Mouse (Mus musculus): ENCODE results near the gene Abcb10. TPM values are rescaled to one million over a fixed set of nuclear protein-coding genes. Genes with fewer than 3 reads are reported as not detected.

The Abcb10 gene
- polyA plus RNA-seq, 1 experiment: 22.0 TPM

DNA sequence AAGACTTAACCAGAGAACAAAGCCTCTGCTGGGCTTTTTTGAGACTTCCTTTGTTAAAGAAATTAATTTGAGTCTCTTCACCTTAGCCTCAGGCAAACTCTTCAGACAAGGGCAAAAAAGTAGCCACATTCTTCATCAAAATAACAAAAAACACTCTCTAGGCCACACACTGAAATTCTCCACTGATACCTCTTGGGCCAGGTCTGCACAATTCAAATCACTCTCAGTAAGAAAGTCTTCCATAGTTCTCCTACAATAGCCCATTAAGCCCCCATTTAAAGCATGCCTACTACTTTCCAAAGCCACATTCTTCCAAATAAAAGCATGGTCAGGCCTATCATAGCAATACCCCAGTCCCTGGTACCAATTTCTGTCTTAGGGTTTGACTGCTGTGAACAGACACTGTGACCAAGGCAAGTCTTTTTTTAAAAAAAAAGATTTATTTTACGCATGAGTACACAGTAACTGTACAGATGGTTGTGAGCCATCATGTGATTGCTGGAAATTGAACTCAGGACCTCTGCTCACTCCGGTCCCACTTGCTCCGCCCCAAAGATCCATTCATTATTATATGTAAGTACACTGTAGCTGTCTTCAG, 29.2 kb upstream of the Abcb10 start:
- Histone ChIP-seq H3K27ac (ENCODE audit: insufficient read depth, low read length) (no peak overlapping the region), H3K27me3 (ENCODE audit: control insufficient read depth, insufficient read depth, low read length) (no peaks in the 10 kb centered on the region), H3K4me3 (replicated peaks; ENCODE audit: insufficient read depth, low read depth, low read length) (no peak overlapping the region), H3K4me1 (ENCODE audit: control insufficient read depth, insufficient read depth, low read length) (no peaks in the 10 kb centered on the region; the same call in none of the 2 replicates)
- no peak for TF ChIP-seq POLR2A (IDR thresholded peaks at IDR 0.05; ENCODE audit: borderline replicate concordance, insufficient read depth, low read length)
- TF ChIP-seq CTCF (IDR thresholded peaks at IDR 0.05; ENCODE audit: borderline replicate concordance, insufficient read depth, low read depth, low read length): no peak
- WGBS: 95% methylated on average over 3 of the region's 3 CpGs
- no peak for DNase-seq

DNA sequence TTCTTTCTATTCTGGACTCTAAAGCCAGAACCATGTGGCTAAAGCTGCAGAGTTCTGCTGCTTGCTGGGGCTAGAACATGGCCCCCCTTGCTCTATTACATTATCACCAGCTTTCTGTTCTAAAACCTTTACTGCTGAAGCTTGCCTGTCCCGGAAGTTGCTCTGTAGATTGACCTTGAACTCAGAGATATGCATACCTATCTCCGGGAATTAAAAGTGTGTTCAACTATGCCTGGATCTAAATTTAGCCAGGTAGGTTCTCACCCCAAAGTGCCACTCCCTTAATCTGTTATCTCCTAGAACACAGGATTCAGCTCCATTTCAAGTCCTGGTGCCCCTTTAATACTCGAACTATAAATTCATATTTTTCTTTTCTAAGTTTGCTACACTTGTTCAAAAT, 28.7 kb upstream of the Abcb10 start:
- TF ChIP-seq CTCF (IDR thresholded peaks at IDR 0.05; ENCODE audit: borderline replicate concordance, insufficient read depth, low read depth, low read length): no peak
- Histone ChIP-seq H3K4me3 (replicated peaks; ENCODE audit: insufficient read depth, low read depth, low read length) (no peak overlapping the region), H3K4me1 (ENCODE audit: control insufficient read depth, insufficient read depth, low read length) (no peaks in the 10 kb centered on the region; the same call in none of the 2 replicates), H3K27ac (ENCODE audit: insufficient read depth, low read length) (no peak overlapping the region), H3K27me3 (ENCODE audit: control insufficient read depth, insufficient read depth, low read length) (no peaks in the 10 kb centered on the region)
- 86% methylated on average over 3 of the region's 3 CpGs for WGBS
- no peak for DNase-seq

DNA sequence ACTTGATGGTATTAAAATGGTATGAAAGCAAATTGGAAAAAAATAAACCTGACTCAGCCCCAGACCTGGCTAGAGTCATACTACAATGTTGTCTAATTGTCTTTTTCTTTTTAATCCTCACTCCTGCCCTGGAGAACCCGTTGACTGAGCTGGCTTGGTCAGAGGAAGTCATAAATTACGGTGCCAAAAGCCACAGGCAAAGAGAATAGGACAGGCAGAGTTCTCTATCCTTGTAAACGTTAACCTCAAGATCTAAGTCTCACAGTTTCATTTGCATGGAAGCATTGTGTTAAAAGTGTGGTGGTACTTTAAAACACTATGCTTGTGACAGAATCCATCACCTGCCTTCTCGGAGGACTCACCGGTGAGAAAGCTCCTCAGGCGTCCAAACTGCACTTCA, 24.9 kb upstream of the Abcb10 start:
- TF ChIP-seq POLR2A (IDR thresholded peaks at IDR 0.05; ENCODE audit: borderline replicate concordance, insufficient read depth, low read length) (no peak), CTCF (IDR thresholded peaks at IDR 0.05; ENCODE audit: borderline replicate concordance, insufficient read depth, low read depth, low read length) (no peak)
- no peak for DNase-seq
- 92% methylated on average over 6 of the region's 6 CpGs for WGBS
- Histone ChIP-seq H3K27ac (ENCODE audit: insufficient read depth, low read length) (no peak overlapping the region), H3K4me1 (ENCODE audit: control insufficient read depth, insufficient read depth, low read length) (no peaks in the 10 kb centered on the region), H3K4me3 (replicated peaks; ENCODE audit: insufficient read depth, low read depth, low read length) (no peak overlapping the region), H3K27me3 (ENCODE audit: control insufficient read depth, insufficient read depth, low read length) (no peaks in the 10 kb centered on the region)

- Histone ChIP-seq H3K27me3 (ENCODE audit: control insufficient read depth, insufficient read depth, low read length) (no peaks in the 10 kb centered on the region), H3K27ac (ENCODE audit: insufficient read depth, low read length) (no peak overlapping the region), H3K4me3 (replicated peaks; ENCODE audit: insufficient read depth, low read depth, low read length) (no peak overlapping the region), H3K4me1 (ENCODE audit: control insufficient read depth, insufficient read depth, low read length) (no peaks in the 10 kb centered on the region)
- 88% methylated on average over 10 of the region's 10 CpGs for WGBS
- TF ChIP-seq CTCF (IDR thresholded peaks at IDR 0.05; ENCODE audit: borderline replicate concordance, insufficient read depth, low read depth, low read length) (no peak), POLR2A (IDR thresholded peaks at IDR 0.05; ENCODE audit: borderline replicate concordance, insufficient read depth, low read length) (no peak)
- DNase-seq: no peak
Measured at GRCm38 (mm10) chr8:124002546-124003108, 19.7 kb upstream of the Abcb10 start.

DNA sequence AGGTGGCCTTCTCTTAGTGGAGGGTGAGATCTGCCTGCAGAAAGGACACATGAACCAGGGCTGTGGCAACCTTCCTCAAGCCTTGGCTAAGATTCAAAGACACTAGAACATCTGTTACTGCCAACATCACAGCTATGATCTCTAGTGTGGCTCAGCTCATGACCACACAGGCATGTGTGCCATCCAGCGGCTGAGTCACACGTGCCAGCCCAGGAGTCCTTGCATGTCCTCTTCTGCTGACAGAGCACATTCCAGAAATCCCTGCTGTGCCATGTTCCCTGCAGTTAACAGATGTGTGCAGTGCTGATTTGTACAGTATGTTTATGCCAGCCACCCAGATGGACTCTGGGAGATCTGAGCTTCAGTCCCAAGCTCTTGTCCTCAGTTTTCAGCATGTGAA, 16.6 kb upstream of the Abcb10 start:
- Histone ChIP-seq H3K27ac (ENCODE audit: insufficient read depth, low read length) (no peak overlapping the region), H3K4me3 (replicated peaks; ENCODE audit: insufficient read depth, low read depth, low read length) (no peak overlapping the region), H3K4me1 (ENCODE audit: control insufficient read depth, insufficient read depth, low read length) (no peaks in the 10 kb centered on the region), H3K27me3 (ENCODE audit: control insufficient read depth, insufficient read depth, low read length) (no peaks in the 10 kb centered on the region)
- no peak for DNase-seq
- TF ChIP-seq CTCF (IDR thresholded peaks at IDR 0.05; ENCODE audit: borderline replicate concordance, insufficient read depth, low read depth, low read length): no peak
- TF ChIP-seq POLR2A (IDR thresholded peaks at IDR 0.05; ENCODE audit: borderline replicate concordance, insufficient read depth, low read length): no peak
- WGBS: 24% methylated on average over 2 of the region's 2 CpGs

GRCm38 (mm10) chr8:123993997-123994396, 11.1 kb upstream of the Abcb10 start:
- H3K4me3 ChIP-seq (replicated peaks; ENCODE audit: insufficient read depth, low read depth, low read length): no peak overlapping the region
- DNase-seq: no peak
- no peaks in the 10 kb centered on the region for H3K27me3 ChIP-seq (ENCODE audit: control insufficient read depth, insufficient read depth, low read length)
- H3K27ac ChIP-seq (ENCODE audit: insufficient read depth, low read length): no peak overlapping the region
- TF ChIP-seq CTCF (IDR thresholded peaks at IDR 0.05; ENCODE audit: borderline replicate concordance, insufficient read depth, low read depth, low read length) (no peak), POLR2A (IDR thresholded peaks at IDR 0.05; ENCODE audit: borderline replicate concordance, insufficient read depth, low read length) (no peak)
- no peaks in the 10 kb centered on the region for H3K4me1 ChIP-seq (ENCODE audit: control insufficient read depth, insufficient read depth, low read length)
- WGBS: 96% methylated on average over 3 of the region's 3 CpGs

- Histone ChIP-seq H3K4me1 (ENCODE audit: control insufficient read depth, insufficient read depth, low read length) (no peaks in the 10 kb centered on the region), H3K4me3 (replicated peaks; ENCODE audit: insufficient read depth, low read depth, low read length) (no peak overlapping the region), H3K27ac (ENCODE audit: insufficient read depth, low read length) (no peak overlapping the region), H3K27me3 (ENCODE audit: control insufficient read depth, insufficient read depth, low read length) (no peaks in the 10 kb centered on the region)
- no peak for DNase-seq
- WGBS: 96% methylated on average over 5 of the region's 5 CpGs
- no peak for TF ChIP-seq POLR2A (IDR thresholded peaks at IDR 0.05; ENCODE audit: borderline replicate concordance, insufficient read depth, low read length)
Measured at GRCm38 (mm10) chr8:123993597-123993996, 10.7 kb upstream of the Abcb10 start.

- TF ChIP-seq CTCF (IDR thresholded peaks at IDR 0.05; ENCODE audit: borderline replicate concordance, insufficient read depth, low read depth, low read length) (peak; percentile 20; the same call in 1 of the 2 replicates), POLR2A (IDR thresholded peaks at IDR 0.05; ENCODE audit: borderline replicate concordance, insufficient read depth, low read length) (no peak)
- H3K4me1 ChIP-seq (ENCODE audit: control insufficient read depth, insufficient read depth, low read length): no peaks in the 10 kb centered on the region
- no peaks in the 10 kb centered on the region for H3K27me3 ChIP-seq (ENCODE audit: control insufficient read depth, insufficient read depth, low read length)
- no peak overlapping the region for H3K4me3 ChIP-seq (replicated peaks; ENCODE audit: insufficient read depth, low read depth, low read length)
- H3K27ac ChIP-seq (ENCODE audit: insufficient read depth, low read length): no peak overlapping the region
- 79% methylated on average over 8 of the region's 8 CpGs for WGBS
- no peak for DNase-seq
Measured at GRCm38 (mm10) chr8:123992587-123992986, 9.7 kb upstream of the Abcb10 start.

Measured in cerebellum, adult 2 months (tissue).